Mouse (Mus musculus): ENCODE data around the gene Shroom3. TPM values are rescaled to one million over a fixed set of nuclear protein-coding genes. Genes with fewer than 3 reads are reported as not detected.

Shroom3 gene
- total RNA-seq, 4 experiments from 2014 or later, result 3.4 to 5.6 (median 3.6) TPM

GRCm38 (mm10) chr5:92924851-92925477 is 241.7 kb downstream of the Shroom3 start:
- DNase-seq (ENCODE audit: low spot score in 2 of 2), result no peak

GRCm38 (mm10) chr5:92927667-92928066 is 244.4 kb downstream of the Shroom3 start:
- DNase-seq (ENCODE audit: low spot score in 2 of 2), result no peak

GRCm38 (mm10) chr5:92930557-92930956 is 247.3 kb downstream of the Shroom3 start:
- no peak for DNase-seq (ENCODE audit: low spot score in 2 of 2)

GRCm38 (mm10) chr5:92931298-92931697 is 248.1 kb downstream of the Shroom3 start:
- DNase-seq (ENCODE audit: low spot score in 2 of 2), result no peak

- DNase-seq (ENCODE audit: low spot score in 2 of 2), result no peak
Measured at GRCm38 (mm10) chr5:92933010-92933409, 249.8 kb downstream of the Shroom3 start.

GRCm38 (mm10) chr5:92933599-92934217 is 250.5 kb downstream of the Shroom3 start:
- no peak for DNase-seq (ENCODE audit: low spot score in 2 of 2)

- DNase-seq (ENCODE audit: low spot score in 2 of 2), result no peak
Measured at GRCm38 (mm10) chr5:92934269-92934939, 251.2 kb downstream of the Shroom3 start.

- no peak for DNase-seq (ENCODE audit: low spot score in 2 of 2)
Measured at GRCm38 (mm10) chr5:92935883-92936282, 252.6 kb downstream of the Shroom3 start.

- DNase-seq (ENCODE audit: low spot score in 2 of 2), result no peak
Measured at GRCm38 (mm10) chr5:92937701-92938100, 254.5 kb downstream of the Shroom3 start.

GRCm38 (mm10) chr5:92939246-92939995 is 256.2 kb downstream of the Shroom3 start:
- DNase-seq (ENCODE audit: low spot score in 2 of 2), result no peak

GRCm38 (mm10) chr5:92942166-92942565 is 258.9 kb downstream of the Shroom3 start:
- no peak for DNase-seq (ENCODE audit: low spot score in 2 of 2)

GRCm38 (mm10) chr5:92942577-92942976 is 259.3 kb downstream of the Shroom3 start:
- no peak for DNase-seq (ENCODE audit: low spot score in 2 of 2)

GRCm38 (mm10) chr5:92944867-92945266 is 261.6 kb downstream of the Shroom3 start:
- DNase-seq (ENCODE audit: low spot score in 2 of 2), result no peak

- DNase-seq (ENCODE audit: low spot score in 2 of 2), result no peak
Measured at GRCm38 (mm10) chr5:92948972-92949745, 265.9 kb downstream of the Shroom3 start.

GRCm38 (mm10) chr5:92950583-92950982 is 267.3 kb downstream of the Shroom3 start:
- no peak for DNase-seq (ENCODE audit: low spot score in 2 of 2)

GRCm38 (mm10) chr5:92951079-92951478 is 267.8 kb downstream of the Shroom3 start:
- no peak for DNase-seq (ENCODE audit: low spot score in 2 of 2)

GRCm38 (mm10) chr5:92953865-92954264 is 270.6 kb downstream of the Shroom3 start:
- DNase-seq (ENCODE audit: low spot score in 2 of 2), result no peak

- DNase-seq (ENCODE audit: low spot score in 2 of 2), result peak; percentile 73 to 75
Measured at GRCm38 (mm10) chr5:92954323-92954722, 271.1 kb downstream of the Shroom3 start.

GRCm38 (mm10) chr5:92954827-92955475 is 271.7 kb downstream of the Shroom3 start:
- DNase-seq (ENCODE audit: low spot score in 2 of 2), result no peak

- no peak for DNase-seq (ENCODE audit: low spot score in 2 of 2)
Measured at GRCm38 (mm10) chr5:92959287-92959686, 276.1 kb downstream of the Shroom3 start.

GRCm38 (mm10) chr5:92959708-92960107 is 276.5 kb downstream of the Shroom3 start:
- no peak for DNase-seq (ENCODE audit: low spot score in 2 of 2)

All from left cerebral cortex, adult 8-10 months (tissue).